Mouse (Mus musculus) midbrain, embryonic 15.5 days (tissue): Measurements from ENCODE around the gene 1110057P08Rik. TPM values are rescaled to one million over a fixed set of nuclear protein-coding genes. Genes with fewer than 3 reads are reported as not detected.
"Not testable (repeated sequence)": the region's sequence is repeated elsewhere in the genome, so short reads cannot be mapped to it uniquely, and the experiment has no call there.

Experiments used
- ATAC-seq: fragments of 200-750 bp; cut with Nextera tagmentation; replicated peaks from 2 replicates; pipeline ENCODE4 v1.8.0; 2017; ENCODE audit warnings: moderate TSS enrichment
- H3K27ac ChIP-seq: fragments of 300-500 bp; sonication (generic); 2 replicates; pipeline ENCODE4 v1.5.1; 2015; ENCODE audit warnings: mild to moderate bottlenecking, inconsistent platforms
- H3K27me3 ChIP-seq: fragments of 300-500 bp; sonication (generic); replicated peaks from 2 replicates; pipeline ENCODE4 v1.6.1; 2015; ENCODE audit warnings: inconsistent platforms
- H3K36me3 ChIP-seq: fragments of 300-500 bp; sonication (generic); replicated peaks from 2 replicates; pipeline ENCODE4 v1.6.1; 2015; ENCODE audit warnings: inconsistent platforms
- H3K4me1 ChIP-seq: fragments of 300-500 bp; sonication (generic); 2 replicates; pipeline ENCODE4 v1.6.1; 2015; ENCODE audit warnings: inconsistent platforms
- H3K4me2 ChIP-seq: fragments of 300-500 bp; sonication (generic); 2 replicates; pipeline ENCODE4 v1.6.1; 2015; ENCODE audit warnings: inconsistent platforms, mild to moderate bottlenecking, moderate library complexity
- H3K4me3 ChIP-seq: fragments of 300-500 bp; sonication (generic); 2 replicates; pipeline ENCODE4 v1.5.1; 2015; ENCODE audit warnings: mild to moderate bottlenecking, inconsistent platforms
- H3K9ac ChIP-seq: fragments of 300-500 bp; sonication (generic); 2 replicates; pipeline ENCODE4 v1.6.1; 2015; ENCODE audit warnings: mild to moderate bottlenecking, inconsistent platforms
- H3K9me3 ChIP-seq: fragments of 300-500 bp; sonication (generic); 2 replicates; pipeline ENCODE4 v1.6.1; 2016; ENCODE audit warnings: inconsistent platforms
- whole genome bisulfite sequencing: fragments of 180-500 bp; shearing (Covaris S2); methylation state at CpG from one replicate; pipeline ENCODE4 v1.1.7; 2015; ENCODE audit warnings: mixed read lengths; 5-methylcytosine and 5-hydroxymethylcytosine counted together
- polyA plus RNA-seq: library from polyadenylated mRNA; unstranded; fragments of >200 nt; fragmentation: Nextera tagmentation; extraction: Ambion mirVana; gene quantifications from 2 replicates; pipeline ENCODE4 v1.2.1, GENCODE M21; 2015

Gene 1110057P08Rik
- not detected in 2 replicates for polyA plus RNA-seq

DNA sequence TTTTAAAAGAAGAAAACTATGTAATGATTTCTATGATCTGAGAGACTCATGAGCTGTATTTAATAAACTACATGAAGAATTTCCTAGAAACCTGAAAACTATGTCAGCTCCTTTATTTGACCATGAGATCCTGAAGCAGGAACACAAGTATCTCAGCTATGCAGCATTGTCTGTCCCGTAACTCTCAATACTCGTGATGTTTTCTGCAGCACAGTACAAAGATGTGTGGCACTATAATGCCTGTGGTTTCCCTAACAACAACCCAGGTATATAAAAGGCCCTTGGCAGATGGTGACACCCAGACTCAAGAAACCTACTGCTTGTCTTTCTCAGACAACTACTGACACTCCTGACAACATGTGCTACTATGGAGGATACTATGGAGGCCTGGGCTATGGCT is at the start of gene 1110057P08Rik:
Gene 1110057P08Rik, plus strand, starts transcription at position 301 of the 400 bp plus-strand sequence.
- WGBS = 65% methylated on average over 2 of the region's 2 CpGs
- Histone ChIP-seq H3K9me3 (no peaks in the 10 kb centered on the region), H3K36me3 (no peaks in the 10 kb centered on the region), H3K4me1 (no peaks in the 10 kb centered on the region), H3K27ac (no peak within 1 kb of the TSS), H3K9ac (no peak within 1 kb of the TSS), H3K27me3 (no peaks in the 10 kb centered on the region), H3K4me2 (no peak within 1 kb of the TSS), H3K4me3 (no peak within 1 kb of the TSS)
- no peak for ATAC-seq

DNA sequence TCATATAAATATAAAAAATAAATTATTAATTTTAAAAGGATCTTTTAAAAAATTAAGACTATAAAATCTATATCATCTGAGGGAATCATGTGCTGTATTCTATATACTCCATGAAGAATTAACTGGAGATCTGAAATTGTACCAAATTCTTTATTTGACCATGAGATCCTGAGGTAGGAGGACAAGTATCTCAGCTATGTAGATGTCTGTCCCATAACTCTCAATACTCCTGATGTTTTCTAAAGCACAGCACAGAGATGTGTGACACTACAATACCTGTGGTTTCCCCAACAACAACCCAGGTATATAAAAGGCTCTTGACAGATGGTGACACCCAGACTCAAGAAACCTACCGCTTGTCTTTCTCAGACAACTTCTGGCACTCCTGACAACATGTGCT is 34.0 kb upstream of the 1110057P08Rik start, which contains the start of gene Gm6358:
Gene Gm6358, plus strand, starts transcription at position 301 of the 400 bp plus-strand sequence.
- no peaks in the 10 kb centered on the region for H3K27me3 ChIP-seq
- no peak within 1 kb of the TSS for H3K4me3 ChIP-seq
- H3K9ac ChIP-seq = no peak within 1 kb of the TSS
- no peaks in the 10 kb centered on the region for H3K36me3 ChIP-seq
- H3K4me1 ChIP-seq = no peaks in the 10 kb centered on the region
- no peak for ATAC-seq
- no peaks in the 10 kb centered on the region for H3K9me3 ChIP-seq
- 98% methylated on average over 1 of the region's 1 CpGs for WGBS
- H3K4me2 ChIP-seq = no peak within 1 kb of the TSS
- H3K27ac ChIP-seq = no peak within 1 kb of the TSS

DNA sequence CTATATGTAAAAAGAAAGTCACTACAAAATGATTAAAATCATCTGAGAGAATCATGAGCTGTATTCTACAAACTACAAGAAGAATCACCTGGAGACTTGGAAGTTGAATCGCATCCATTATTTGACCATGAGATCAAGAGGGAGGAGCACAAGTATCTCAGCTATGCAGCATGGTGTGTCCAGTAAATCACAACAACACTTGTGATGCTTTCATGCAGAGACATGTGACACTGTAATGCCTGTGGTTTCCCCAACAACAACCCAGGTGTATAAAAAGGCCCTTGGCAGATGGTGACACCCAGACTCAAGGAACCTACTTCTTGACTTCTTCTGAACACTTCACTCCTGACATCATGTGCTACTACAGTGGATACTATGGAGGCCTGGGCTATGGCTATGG is 23.7 kb upstream of the 1110057P08Rik start, which contains the start of gene Gm10061:
Gene Gm10061, plus strand, starts transcription at position 301 of the 400 bp plus-strand sequence.
- Histone ChIP-seq H3K9ac (no peak within 1 kb of the TSS), H3K36me3 (no peaks in the 10 kb centered on the region), H3K4me3 (no peak within 1 kb of the TSS), H3K9me3 (no peaks in the 10 kb centered on the region), H3K27me3 (no peaks in the 10 kb centered on the region), H3K27ac (no peak within 1 kb of the TSS), H3K4me2 (no peak within 1 kb of the TSS), H3K4me1 (no peaks in the 10 kb centered on the region)
- 96% methylated on average over 1 of the region's 1 CpGs for WGBS
- no peak for ATAC-seq

DNA sequence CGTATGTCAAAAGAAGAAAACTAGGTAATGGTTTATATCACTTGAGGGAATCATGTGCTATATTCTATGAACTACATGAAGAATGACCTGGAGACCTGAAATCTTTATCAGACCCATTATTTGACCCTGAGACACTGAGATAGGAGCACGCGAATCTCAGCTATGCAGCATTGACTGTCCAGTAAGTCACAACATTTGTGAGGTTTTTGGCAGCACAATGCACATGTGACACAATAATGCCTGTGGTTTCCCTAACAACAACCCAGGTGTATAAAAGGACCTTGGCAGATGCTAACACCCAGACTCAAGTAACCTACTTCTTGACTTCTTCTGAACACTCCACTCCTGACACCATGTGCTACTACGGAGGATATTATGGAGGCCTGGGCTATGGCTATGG is 16.9 kb upstream of the 1110057P08Rik start, which contains the start of gene Gm9789:
Gene Gm9789, plus strand, starts transcription at position 301 of the 400 bp plus-strand sequence.
- H3K9ac ChIP-seq = no peak within 1 kb of the TSS
- 94% methylated on average over 4 of the region's 4 CpGs for whole genome bisulfite sequencing
- ATAC-seq = no peak
- H3K9me3 ChIP-seq = no peaks in the 10 kb centered on the region
- no peaks in the 10 kb centered on the region for H3K36me3 ChIP-seq
- H3K4me2 ChIP-seq = no peak within 1 kb of the TSS
- H3K4me1 ChIP-seq = no peaks in the 10 kb centered on the region
- no peak within 1 kb of the TSS for H3K4me3 ChIP-seq
- no peak within 1 kb of the TSS for H3K27ac ChIP-seq
- no peaks in the 10 kb centered on the region for H3K27me3 ChIP-seq

DNA sequence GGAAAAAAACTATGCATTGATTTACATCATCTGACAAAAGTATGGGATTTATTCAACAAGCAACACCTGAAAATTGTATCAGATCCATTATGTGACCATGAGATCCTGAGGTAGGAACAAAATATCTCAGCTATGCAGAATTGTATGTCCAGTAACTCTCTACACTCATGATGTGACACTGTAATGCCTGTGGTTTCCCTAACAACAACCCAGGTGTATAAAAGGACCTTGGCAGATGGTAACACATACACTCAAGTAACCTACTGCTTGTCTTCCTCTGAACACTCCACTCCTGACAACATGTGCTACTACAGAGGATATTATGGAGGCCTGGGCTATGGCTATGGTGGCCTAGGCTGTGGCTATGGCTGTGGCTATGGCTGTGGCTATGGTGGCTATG is 5.3 kb upstream of the 1110057P08Rik start, which contains the start of gene Gm7735:
Gene Gm7735, plus strand, starts transcription at position 301 of the 400 bp plus-strand sequence.
- H3K27ac ChIP-seq, H3K4me2 ChIP-seq, ATAC-seq, H3K27me3 ChIP-seq, H3K4me3 ChIP-seq, H3K36me3 ChIP-seq, H3K9me3 ChIP-seq, H3K4me1 ChIP-seq, H3K9ac ChIP-seq: not testable (repeated sequence)

DNA sequence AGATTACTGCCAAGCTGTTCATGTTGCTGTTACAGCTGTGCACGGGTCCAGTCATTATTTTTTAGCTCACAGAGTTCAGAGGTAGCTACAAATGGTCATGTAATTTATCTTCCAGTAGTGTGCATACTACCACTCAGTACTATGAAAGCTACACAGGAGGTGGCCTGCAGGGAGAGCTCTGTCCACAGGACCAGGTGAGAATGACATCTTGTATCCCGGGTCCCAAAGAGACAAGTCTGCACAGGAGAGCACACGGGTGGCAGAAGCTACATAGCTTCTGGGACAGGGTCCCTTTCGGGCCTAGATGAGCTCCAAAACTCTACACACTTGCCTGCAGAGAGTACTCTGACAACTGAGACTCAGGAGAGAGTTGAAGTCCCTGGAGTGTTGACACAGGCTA is 14.1 kb downstream of the 1110057P08Rik start:
- Histone ChIP-seq H3K9me3 (no peaks in the 10 kb centered on the region), H3K4me3 (no peak overlapping the region), H3K36me3 (no peaks in the 10 kb centered on the region), H3K27ac (no peak overlapping the region), H3K4me1 (no peaks in the 10 kb centered on the region), H3K4me2 (no peak overlapping the region), H3K27me3 (no peaks in the 10 kb centered on the region), H3K9ac (no peak overlapping the region)
- ATAC-seq = no peak
- 86% methylated on average over 4 of the region's 4 CpGs for WGBS

DNA sequence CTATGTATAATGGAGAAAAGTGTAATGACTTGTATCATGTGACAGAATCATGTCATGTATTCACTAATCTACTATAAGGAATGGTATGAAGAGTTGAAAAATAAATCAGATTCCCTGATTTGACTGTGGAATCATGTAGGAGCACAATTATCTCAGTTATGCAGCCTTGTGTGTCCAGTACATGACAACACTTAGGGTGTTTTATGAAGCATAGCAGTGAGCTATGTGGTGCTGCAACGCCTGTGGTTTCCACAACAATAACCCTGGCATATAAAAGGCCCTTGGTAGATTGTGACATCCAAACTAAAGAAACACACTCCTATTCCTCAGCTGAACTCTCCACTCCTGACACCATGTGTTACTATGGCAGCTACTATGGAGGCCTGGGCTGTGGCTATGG is 31.0 kb downstream of the 1110057P08Rik start, which contains the start of gene Krtap20-2:
Gene Krtap20-2, plus strand, starts transcription at position 301 of the 400 bp plus-strand sequence.
- H3K27ac ChIP-seq = no peak within 1 kb of the TSS
- no peaks in the 10 kb centered on the region for H3K36me3 ChIP-seq
- 81% methylated on average over 1 of the region's 1 CpGs for WGBS
- H3K9ac ChIP-seq = no peak within 1 kb of the TSS
- H3K9me3 ChIP-seq = no peaks in the 10 kb centered on the region
- H3K4me1 ChIP-seq = no peaks in the 10 kb centered on the region
- H3K4me3 ChIP-seq = no peak within 1 kb of the TSS
- H3K27me3 ChIP-seq = no peaks in the 10 kb centered on the region
- ATAC-seq = no peak
- no peak within 1 kb of the TSS for H3K4me2 ChIP-seq

Other genes starting within 250 kb of the 1110057P08Rik start
- gene Krtap19-9b, start 242.5 kb upstream of the 1110057P08Rik start, polyA plus RNA-seq = not detected in 2 replicates
- gene Krtap16-3, start 211.9 kb upstream of the 1110057P08Rik start, polyA plus RNA-seq = not detected in 2 replicates
- gene Krtap22-2, start 164.0 kb upstream of the 1110057P08Rik start, polyA plus RNA-seq = not detected in 2 replicates
- gene Gm10229, start 159.5 kb upstream of the 1110057P08Rik start, polyA plus RNA-seq = not detected in 2 replicates
- not detected in 2 replicates for gene Krtap6-1, start 143.0 kb upstream of the 1110057P08Rik start, polyA plus RNA-seq
- not detected in 2 replicates for gene Gm10228, start 133.3 kb upstream of the 1110057P08Rik start, polyA plus RNA-seq
- not detected in 2 replicates for gene Krtap6-5, start 126.9 kb upstream of the 1110057P08Rik start, polyA plus RNA-seq
- gene 1110025L11Rik, start 110.7 kb upstream of the 1110057P08Rik start, polyA plus RNA-seq = not detected in 2 replicates
- not detected in 2 replicates for gene Krtap6-3, start 90.7 kb upstream of the 1110057P08Rik start, polyA plus RNA-seq
- not detected in 2 replicates for gene Gm6358, start 33.9 kb upstream of the 1110057P08Rik start, polyA plus RNA-seq
- not detected in 2 replicates for gene Gm10061, start 23.6 kb upstream of the 1110057P08Rik start, polyA plus RNA-seq
- gene Gm9789, start 16.8 kb upstream of the 1110057P08Rik start, polyA plus RNA-seq = not detected in 2 replicates
- gene Gm7735, start 5.2 kb upstream of the 1110057P08Rik start, polyA plus RNA-seq = not detected in 2 replicates
- gene Krtap20-2, start 31.1 kb downstream of the 1110057P08Rik start, polyA plus RNA-seq = not detected in 2 replicates
- gene Krtap21-1, start 229.1 kb downstream of the 1110057P08Rik start, polyA plus RNA-seq = not detected in 2 replicates
- gene Krtap6-2, start 245.4 kb downstream of the 1110057P08Rik start, polyA plus RNA-seq = not detected in 2 replicates